Mouse (Mus musculus): ENCODE measurements around the gene Adgrl2. TPM values are rescaled to one million over a fixed set of nuclear protein-coding genes. Genes with fewer than 3 reads are reported as not detected.

The Adgrl2 gene
- total and polyA plus RNA-seq, 2 experiments from 2014 or later = 73.6 to 116 TPM

DNA sequence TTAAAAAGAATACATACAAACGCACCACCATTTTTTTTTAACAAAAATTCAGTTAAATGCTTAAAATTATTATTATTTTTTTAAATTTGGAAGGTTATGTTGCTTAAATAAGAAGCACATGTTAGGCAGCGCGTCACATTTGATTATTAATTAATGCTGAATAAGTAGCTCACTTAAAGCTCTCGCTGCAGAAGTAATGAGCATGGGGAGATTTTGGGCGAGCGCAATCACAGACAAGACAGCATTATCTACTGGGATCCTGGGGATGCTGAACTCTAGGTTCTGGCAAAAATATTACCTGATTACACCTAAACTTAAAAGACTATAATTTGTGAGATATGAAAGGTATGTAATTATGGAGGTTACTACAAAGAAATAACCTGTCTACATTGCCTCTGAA, 77.8 kb downstream of the Adgrl2 start:
- DNase-seq (no peak), ATAC-seq (no peak)
- H3K4me2 ChIP-seq (ENCODE audit: low read depth) = no peak overlapping the region
- no peak overlapping the region for H3K9ac ChIP-seq
- H3K4me3 ChIP-seq (ENCODE audit: low read depth, low read length) = no peak overlapping the region
- no peak overlapping the region for H3K27ac ChIP-seq (ENCODE audit: low read depth, low read length)
- WGBS = 44% methylated on average over 6 of the region's 6 CpGs
- TF ChIP-seq CTCF (IDR thresholded peaks at IDR 0.05; ENCODE audit: low read depth) = no peak
- no peaks in the 10 kb centered on the region for H3K36me3 ChIP-seq (ENCODE audit: insufficient read depth)
- no peaks in the 10 kb centered on the region for H3K27me3 ChIP-seq (ENCODE audit: insufficient read depth, low read length)
- H3K4me1 ChIP-seq (ENCODE audit: insufficient read depth) = peaks cover 7% of the 10 kb centered on the region
- no peaks in the 10 kb centered on the region for H3K9me3 ChIP-seq (ENCODE audit: low read length)

DNA sequence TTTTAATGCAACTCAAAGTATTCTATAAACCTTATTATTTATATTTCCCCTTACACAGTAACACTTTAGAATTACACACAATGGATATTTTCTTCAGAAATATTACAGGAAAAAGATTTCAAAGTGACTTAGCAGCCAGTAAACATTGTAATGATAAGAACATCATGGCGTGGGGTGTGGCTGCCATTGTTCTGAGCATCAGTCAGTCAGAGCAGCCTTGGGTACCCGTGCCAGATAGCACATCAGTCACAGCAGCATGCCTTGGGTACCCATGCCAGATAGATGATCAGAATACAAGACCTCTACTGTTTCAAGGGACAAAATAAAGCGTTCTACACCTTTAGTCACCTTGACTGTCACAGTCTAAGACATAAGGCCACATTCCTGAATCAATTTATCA, 82.5 kb downstream of the Adgrl2 start:
- Histone ChIP-seq H3K27me3 (ENCODE audit: insufficient read depth, low read length) (no peaks in the 10 kb centered on the region), H3K9ac (no peak overlapping the region), H3K4me2 (ENCODE audit: low read depth) (no peak overlapping the region), H3K36me3 (ENCODE audit: insufficient read depth) (no peaks in the 10 kb centered on the region), H3K4me3 (ENCODE audit: low read depth, low read length) (no peak overlapping the region), H3K27ac (ENCODE audit: low read depth, low read length) (no peak overlapping the region), H3K4me1 (ENCODE audit: insufficient read depth) (peaks cover 5% of the 10 kb centered on the region), H3K9me3 (ENCODE audit: low read length) (no peaks in the 10 kb centered on the region)
- DNase-seq (no peak), ATAC-seq (no peak)
- 67% methylated on average over 3 of the region's 3 CpGs for WGBS
- TF ChIP-seq CTCF (IDR thresholded peaks at IDR 0.05; ENCODE audit: low read depth) = no peak

DNA sequence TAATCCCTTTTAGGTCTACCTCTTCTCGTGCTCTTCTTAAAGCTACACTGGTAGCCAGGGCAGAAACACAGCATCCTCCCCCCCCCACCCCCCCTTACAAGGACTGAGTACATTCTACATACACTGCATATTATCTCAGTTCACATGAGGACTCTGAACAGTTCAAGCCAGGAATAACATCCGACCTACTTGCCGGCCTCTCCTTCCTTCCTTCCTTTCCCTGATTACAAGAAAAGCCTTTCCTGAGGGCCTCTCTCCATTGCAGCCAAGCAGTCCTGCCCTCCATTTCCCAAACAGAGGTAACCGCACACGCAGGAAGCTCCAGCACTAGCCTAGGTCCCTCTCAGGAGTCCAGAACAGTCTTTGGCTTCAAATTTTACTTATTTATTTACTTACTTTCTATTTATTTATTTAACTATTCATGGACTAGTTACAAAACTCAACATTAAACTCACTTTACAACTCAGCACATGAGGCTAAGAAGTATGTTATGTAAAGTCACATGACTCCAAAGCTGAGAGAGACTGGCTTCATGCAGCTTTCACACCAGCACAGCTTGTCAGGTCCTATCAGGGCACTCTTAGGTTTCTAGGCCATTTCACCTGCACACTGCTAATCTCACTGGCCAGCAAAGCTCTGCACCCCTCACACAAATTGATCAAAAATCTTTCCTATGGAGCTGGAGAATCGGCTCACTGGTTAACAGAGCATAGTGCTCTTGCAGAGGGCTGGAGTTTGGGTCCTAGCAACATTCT, 83.2 kb downstream of the Adgrl2 start:
- Histone ChIP-seq H3K9ac (no peak overlapping the region), H3K27me3 (ENCODE audit: insufficient read depth, low read length) (no peaks in the 10 kb centered on the region), H3K4me2 (ENCODE audit: low read depth) (no peak overlapping the region), H3K36me3 (ENCODE audit: insufficient read depth) (no peaks in the 10 kb centered on the region), H3K4me3 (ENCODE audit: low read depth, low read length) (no peak overlapping the region), H3K27ac (ENCODE audit: low read depth, low read length) (no peak overlapping the region), H3K9me3 (ENCODE audit: low read length) (no peaks in the 10 kb centered on the region), H3K4me1 (ENCODE audit: insufficient read depth) (no peaks in the 10 kb centered on the region)
- ATAC-seq (no peak), DNase-seq (no peak)
- no peak for TF ChIP-seq CTCF (IDR thresholded peaks at IDR 0.05; ENCODE audit: low read depth)
- 70% methylated on average over 6 of the region's 6 CpGs for WGBS

DNA sequence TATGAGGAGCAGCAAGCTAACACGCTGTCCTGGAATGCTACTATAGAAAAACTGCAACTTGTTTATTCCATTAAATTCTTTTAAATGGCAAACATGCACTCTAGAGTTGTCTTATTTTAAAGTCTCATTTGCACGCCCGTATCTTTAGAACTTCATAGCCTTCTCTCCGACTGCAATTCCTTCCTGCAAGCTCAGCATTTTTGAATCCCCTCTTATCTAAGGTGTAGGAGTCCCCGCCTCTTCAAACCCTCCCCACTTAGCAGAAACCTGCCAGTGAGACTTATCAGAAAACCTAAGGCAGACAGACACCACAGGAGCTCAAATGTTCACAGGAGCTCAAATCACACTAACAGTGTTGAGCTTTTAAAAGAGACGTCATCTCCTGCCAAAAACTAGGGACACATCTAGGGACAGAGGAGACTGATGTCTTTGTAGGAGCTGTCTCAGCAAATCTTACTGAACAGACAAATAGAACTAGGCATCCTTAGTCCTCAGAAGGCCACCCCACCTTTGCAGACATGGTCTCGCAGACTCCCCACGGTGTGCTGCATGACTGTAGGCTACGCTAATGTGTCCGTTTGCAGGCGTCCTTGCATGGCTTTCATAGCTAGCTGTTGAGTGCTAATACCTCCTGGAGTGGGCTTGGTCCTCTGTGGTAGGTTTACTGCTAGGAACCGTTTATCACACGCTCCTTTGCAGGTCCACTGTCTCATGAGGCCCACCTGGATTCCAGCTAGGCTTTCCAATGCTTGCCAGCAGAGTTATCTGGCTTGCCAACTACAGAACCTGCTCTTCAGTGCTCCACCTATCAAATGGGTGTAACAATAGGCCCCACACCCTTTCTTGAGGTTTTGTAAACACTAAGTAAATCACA, 84.2 kb downstream of the Adgrl2 start:
- WGBS = 76% methylated on average over 13 of the region's 13 CpGs
- H3K27me3 ChIP-seq (ENCODE audit: insufficient read depth, low read length) = no peaks in the 10 kb centered on the region
- DNase-seq (no peak), ATAC-seq (no peak)
- no peaks in the 10 kb centered on the region for H3K9me3 ChIP-seq (ENCODE audit: low read length)
- H3K36me3 ChIP-seq (ENCODE audit: insufficient read depth) = no peaks in the 10 kb centered on the region
- no peak overlapping the region for H3K4me2 ChIP-seq (ENCODE audit: low read depth)
- H3K4me3 ChIP-seq (ENCODE audit: low read depth, low read length) = no peak overlapping the region
- no peak overlapping the region for H3K27ac ChIP-seq (ENCODE audit: low read depth, low read length)
- TF ChIP-seq CTCF (IDR thresholded peaks at IDR 0.05; ENCODE audit: low read depth) = no peak
- no peak overlapping the region for H3K9ac ChIP-seq
- H3K4me1 ChIP-seq (ENCODE audit: insufficient read depth) = no peaks in the 10 kb centered on the region

DNA sequence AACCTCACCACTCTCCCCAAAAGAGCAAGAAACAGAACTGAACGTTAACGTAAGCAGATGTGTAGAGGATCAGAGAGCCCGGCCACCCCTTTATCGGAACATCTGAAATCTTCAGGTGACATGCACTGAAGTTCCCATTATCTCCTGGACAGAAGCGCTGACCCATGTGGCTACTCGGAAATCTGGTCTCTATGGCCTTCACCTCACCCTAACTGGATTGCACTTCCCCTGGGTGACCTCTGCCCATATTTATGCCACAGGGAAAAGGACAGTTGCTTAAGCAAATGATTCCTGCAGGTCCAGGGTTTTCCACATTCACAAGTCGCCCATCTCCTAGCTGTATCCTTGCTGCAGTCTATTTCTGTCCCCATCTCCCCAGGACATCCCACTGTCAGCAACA, 84.9 kb downstream of the Adgrl2 start:
- no peak overlapping the region for H3K9ac ChIP-seq
- no peak overlapping the region for H3K4me2 ChIP-seq (ENCODE audit: low read depth)
- H3K9me3 ChIP-seq (ENCODE audit: low read length) = no peaks in the 10 kb centered on the region
- no peak overlapping the region for H3K27ac ChIP-seq (ENCODE audit: low read depth, low read length)
- H3K4me1 ChIP-seq (ENCODE audit: insufficient read depth) = no peaks in the 10 kb centered on the region
- H3K4me3 ChIP-seq (ENCODE audit: low read depth, low read length) = no peak overlapping the region
- ATAC-seq (no peak), DNase-seq (no peak)
- no peaks in the 10 kb centered on the region for H3K27me3 ChIP-seq (ENCODE audit: insufficient read depth, low read length)
- WGBS = 81% methylated on average over 7 of the region's 7 CpGs
- no peaks in the 10 kb centered on the region for H3K36me3 ChIP-seq (ENCODE audit: insufficient read depth)
- no peak for TF ChIP-seq CTCF (IDR thresholded peaks at IDR 0.05; ENCODE audit: low read depth)

DNA sequence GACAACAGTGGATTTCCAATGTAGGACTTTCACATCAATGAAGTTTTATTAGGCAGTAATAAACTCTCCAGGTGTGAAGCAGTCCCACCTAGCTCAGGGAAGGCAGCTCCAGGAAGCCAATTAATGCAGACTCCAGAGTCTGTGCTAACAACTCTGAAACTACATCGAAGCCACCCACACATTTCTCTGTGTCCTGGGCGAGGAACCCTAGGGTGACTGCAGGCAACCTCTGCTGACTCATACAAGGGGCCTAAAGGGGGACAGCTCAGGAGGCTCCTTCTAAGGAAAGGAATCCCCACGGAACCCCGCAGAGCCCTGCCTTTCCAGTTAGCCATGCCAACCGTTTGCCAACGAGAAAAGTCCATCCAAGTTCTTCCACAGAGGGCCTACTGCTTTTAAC, 90.5 kb downstream of the Adgrl2 start:
- Histone ChIP-seq H3K27ac (ENCODE audit: low read depth, low read length) (no peak overlapping the region), H3K4me3 (ENCODE audit: low read depth, low read length) (no peak overlapping the region), H3K4me1 (ENCODE audit: insufficient read depth) (no peaks in the 10 kb centered on the region), H3K4me2 (ENCODE audit: low read depth) (no peak overlapping the region), H3K27me3 (ENCODE audit: insufficient read depth, low read length) (no peaks in the 10 kb centered on the region), H3K9ac (no peak overlapping the region), H3K36me3 (ENCODE audit: insufficient read depth) (no peaks in the 10 kb centered on the region), H3K9me3 (ENCODE audit: low read length) (no peaks in the 10 kb centered on the region)
- WGBS = 43% methylated on average over 6 of the region's 6 CpGs
- DNase-seq (no peak), ATAC-seq (no peak)
- no peak for TF ChIP-seq CTCF (IDR thresholded peaks at IDR 0.05; ENCODE audit: low read depth)

DNA sequence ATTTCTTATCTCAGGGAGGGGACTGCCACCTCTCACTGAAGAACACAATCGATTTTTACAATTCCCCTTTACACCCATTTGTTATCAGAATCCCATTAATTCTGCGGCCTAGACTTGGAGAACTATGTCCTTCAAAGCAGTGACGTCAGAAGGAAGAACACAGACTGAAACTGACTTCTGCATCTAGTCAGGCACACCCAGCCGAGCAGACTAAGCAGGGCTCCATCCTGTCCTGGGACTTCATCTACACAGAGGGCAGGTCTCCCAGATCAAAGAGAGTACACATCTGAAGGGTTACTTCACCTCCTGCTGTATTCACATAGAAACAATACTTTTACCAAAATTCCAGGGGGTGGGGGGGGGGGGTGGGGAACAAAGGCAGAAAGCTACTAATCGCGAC, 90.9 kb downstream of the Adgrl2 start:
- 57% methylated on average over 6 of the region's 6 CpGs for WGBS
- DNase-seq (no peak), ATAC-seq (no peak)
- H3K27ac ChIP-seq (ENCODE audit: low read depth, low read length) = no peak overlapping the region
- no peaks in the 10 kb centered on the region for H3K36me3 ChIP-seq (ENCODE audit: insufficient read depth)
- no peaks in the 10 kb centered on the region for H3K4me1 ChIP-seq (ENCODE audit: insufficient read depth)
- no peak overlapping the region for H3K9ac ChIP-seq
- no peaks in the 10 kb centered on the region for H3K27me3 ChIP-seq (ENCODE audit: insufficient read depth, low read length)
- no peak overlapping the region for H3K4me3 ChIP-seq (ENCODE audit: low read depth, low read length)
- H3K9me3 ChIP-seq (ENCODE audit: low read length) = no peaks in the 10 kb centered on the region
- H3K4me2 ChIP-seq (ENCODE audit: low read depth) = no peak overlapping the region
- TF ChIP-seq CTCF (IDR thresholded peaks at IDR 0.05; ENCODE audit: low read depth) = no peak

Measured in forebrain, postnatal 0 days (tissue).